Mouse (Mus musculus) kidney, postnatal 36 days (tissue): ENCODE results near the gene D16Ertd472e.
"Not testable (repeated sequence)": the region's sequence is repeated elsewhere in the genome, so short reads cannot be mapped to it uniquely, and the experiment has no call there.

Experiments used
- DNase-seq, 2 experiments: peaks; one replicate each; pipeline ENCODE4 v3.0.0; 2021 to 2022; ENCODE audit warnings: mixed read lengths in 2 of 2

D16Ertd472e gene

DNA sequence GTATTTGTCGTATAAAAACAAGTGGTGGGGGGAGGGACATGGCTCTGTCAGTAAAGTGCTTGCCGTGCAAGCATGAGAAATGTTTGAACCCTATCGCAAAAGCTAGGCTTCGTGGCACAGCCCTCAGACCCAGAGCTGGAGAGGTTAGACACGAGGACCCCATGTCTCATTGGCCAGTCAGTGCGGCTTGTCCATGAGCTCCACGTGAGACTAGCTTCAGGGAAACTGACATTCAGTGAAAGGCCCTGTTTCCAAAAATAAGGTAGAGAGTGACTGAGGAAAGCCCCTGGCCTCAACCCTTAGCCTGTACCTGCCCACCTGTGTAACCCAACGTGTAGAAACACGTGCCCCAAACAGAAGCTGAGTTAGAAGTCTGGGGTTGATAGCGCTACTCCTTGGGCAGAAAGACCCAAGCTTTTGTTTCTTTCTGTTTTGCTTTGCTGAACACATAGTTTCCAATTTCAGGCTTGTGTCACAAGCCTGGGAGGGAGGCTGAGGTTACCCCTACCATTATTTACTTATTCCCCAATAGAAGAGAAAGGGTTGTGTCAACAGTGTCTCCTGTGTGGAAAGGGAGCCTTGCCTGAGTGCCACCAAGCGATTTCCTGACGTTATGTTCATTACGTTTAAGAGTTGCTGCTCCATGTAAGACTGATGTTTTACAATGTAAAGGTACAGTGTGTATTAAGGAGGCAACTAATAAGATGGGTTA is 12.2 kb downstream of the D16Ertd472e start:
- no peak for DNase-seq

DNA sequence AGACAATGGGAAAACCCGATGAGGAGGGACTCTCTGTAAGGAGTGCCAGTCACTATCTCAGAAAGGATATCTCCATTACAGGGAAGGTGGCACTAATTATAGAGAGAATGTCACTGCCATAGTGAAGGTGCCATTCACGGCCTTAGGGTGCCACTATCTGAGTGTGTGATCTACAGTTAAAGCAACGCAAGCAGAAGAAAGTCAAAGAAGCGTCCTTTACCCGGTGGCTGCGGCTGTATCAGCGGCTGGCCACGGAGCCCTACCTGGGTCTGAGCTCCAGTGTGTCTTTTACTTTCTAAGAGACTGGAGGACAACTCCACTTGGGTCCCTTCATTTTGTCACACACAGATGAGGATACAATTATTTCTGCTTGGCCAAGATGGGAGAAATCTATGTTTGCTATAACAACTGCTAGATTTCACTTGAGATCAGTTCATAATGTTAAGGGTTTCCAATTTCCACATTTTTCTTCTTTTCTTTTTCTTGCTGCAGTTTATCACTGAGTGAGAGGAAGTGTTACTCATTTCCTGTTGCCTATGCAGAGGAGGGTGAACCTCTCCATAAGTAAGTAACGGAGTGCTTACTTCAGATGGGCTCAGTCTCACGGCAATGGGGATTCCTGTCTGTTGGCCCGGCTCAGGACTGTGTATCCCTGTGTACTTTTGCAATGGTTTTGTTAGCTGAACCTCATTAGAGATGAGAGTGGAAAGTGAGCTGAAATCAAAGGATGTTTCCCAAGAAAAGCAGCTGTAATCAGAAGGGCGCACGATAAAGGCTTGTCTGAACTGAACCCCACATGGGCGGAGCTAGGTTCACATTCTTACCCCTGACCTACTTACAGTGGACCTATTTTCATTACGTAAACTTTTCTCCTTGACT is 13.2 kb downstream of the D16Ertd472e start:
- no peak for DNase-seq

DNA sequence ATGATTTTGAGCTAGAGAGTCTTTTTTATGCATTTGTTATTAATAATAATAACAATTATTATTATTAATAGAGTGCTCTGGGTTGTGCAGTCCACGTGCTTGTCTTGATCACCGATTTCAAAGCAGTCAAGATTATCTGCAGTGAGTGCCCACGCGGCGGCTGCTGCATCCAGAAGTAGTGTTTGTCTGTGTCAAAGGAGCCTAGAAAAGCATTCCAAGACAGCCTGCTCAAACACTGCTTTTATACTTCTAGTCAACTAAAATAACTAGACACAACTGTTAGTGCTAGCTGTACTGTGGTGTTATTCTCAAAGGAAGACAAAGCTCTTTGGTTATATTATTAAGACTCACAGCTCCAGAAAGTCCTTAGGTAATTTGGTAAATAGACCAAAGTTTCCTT is 15.9 kb downstream of the D16Ertd472e start:
- no peak for DNase-seq

DNA sequence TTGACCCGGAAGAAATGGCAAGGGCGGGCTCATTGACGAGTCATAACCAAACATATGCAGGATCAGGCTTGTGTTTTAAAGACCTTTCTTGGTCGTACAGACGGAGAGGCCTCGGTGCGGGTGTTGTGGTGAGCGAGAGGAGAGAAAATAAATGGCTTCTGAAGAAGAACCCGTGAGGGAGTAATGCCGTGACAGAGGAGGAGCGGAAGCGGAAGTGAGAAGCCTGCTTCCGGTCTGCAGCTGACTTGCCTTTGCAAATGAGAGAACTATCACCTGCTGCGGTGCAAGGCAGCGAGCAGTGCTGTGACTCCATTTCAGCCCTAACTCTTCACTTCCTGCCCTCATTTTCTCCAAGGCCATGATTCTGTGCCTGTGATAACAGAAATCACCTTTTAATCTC is 16.4 kb downstream of the D16Ertd472e start:
- DNase-seq: no peak

DNA sequence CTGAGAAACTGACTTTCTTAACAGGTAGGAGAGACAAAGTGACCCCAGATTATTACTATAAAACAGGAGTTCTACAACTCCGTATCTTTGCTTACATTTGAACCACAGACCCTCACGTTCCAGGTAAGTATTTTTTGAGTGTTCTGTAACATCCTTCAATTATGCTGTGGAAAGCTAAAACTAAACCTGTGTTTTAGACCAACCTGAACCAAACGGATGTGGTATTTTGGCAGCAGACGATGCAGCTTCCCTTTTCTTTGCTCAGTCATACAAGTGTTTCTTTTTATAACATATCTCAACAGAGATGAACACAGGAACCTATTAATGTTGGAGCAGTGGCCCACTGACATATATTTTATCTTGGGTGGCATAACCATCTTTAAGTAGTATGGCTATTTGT is 18.9 kb downstream of the D16Ertd472e start:
- no peak for DNase-seq

DNA sequence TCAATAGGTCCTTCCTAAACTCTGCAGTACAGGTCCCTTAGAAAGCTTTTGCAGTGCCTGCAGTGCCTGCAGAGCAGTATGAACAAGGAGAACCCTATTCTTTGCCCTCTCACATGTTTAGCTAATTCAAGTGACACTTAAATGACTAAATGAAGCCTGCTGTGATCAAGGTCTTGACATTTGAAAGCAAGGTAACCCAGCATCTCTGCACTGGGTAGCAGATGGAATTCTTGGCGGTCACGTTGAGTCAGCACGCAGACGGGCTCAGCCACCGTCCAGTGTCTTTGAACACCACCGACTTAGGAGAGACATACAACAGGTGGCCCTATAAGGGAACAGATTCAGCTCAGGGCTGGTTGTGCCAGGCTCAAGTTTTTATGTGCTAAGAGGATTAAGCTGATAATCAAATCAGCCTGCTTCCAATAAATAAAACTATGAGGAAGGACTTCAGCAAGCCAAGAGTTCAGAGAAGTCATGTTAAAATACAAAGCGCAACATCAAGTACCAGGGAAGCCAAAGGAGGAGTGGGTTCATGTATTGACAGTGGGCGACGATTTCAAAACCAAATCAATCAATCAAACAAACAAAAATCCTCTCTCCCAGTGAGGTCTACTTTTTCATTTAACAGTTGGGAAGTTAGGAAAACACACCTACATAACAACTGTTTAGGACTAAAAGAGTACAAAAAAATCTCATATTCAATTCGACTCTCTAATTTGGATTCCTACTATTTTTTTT is 21.4 kb downstream of the D16Ertd472e start:
- no peak for DNase-seq

DNA sequence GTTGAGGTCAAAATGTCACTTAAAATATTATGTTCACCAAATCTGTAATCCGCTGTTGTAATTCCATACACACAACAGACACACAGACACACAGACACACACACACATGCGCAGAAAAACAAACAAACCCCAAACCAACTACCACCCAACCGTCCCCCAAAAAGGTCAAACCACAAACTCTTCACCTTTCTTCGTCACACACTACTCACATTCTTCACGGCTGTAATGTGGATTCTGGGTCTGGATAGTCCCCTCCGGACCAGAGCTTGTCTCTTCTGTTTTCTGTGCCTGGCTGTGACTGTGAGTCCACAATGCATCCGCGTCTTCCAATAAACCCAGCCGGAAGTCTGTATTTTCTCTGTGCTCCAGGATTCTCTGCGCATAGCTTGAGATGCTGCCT is 29.1 kb downstream of the D16Ertd472e start:
- no peak for DNase-seq

DNA sequence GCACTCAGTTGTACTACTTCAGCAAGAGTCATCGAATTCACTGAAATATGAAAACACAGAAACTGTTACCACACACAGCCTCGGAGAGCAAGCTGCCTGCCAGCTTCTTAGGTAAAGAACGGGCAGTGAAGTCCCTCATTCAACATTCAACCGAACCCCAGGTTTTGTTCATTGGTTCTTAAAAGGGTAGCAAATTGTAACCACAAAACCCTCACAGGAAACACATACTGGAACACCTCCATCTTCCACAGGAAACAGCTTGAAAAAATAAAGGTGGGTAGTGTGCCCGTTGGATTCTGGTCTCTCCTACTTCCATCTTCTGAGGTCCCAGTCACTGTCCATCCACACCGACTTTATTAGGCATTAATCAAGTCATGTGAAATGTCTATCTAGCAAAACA is 30.0 kb downstream of the D16Ertd472e start:
- no peak for DNase-seq

DNA sequence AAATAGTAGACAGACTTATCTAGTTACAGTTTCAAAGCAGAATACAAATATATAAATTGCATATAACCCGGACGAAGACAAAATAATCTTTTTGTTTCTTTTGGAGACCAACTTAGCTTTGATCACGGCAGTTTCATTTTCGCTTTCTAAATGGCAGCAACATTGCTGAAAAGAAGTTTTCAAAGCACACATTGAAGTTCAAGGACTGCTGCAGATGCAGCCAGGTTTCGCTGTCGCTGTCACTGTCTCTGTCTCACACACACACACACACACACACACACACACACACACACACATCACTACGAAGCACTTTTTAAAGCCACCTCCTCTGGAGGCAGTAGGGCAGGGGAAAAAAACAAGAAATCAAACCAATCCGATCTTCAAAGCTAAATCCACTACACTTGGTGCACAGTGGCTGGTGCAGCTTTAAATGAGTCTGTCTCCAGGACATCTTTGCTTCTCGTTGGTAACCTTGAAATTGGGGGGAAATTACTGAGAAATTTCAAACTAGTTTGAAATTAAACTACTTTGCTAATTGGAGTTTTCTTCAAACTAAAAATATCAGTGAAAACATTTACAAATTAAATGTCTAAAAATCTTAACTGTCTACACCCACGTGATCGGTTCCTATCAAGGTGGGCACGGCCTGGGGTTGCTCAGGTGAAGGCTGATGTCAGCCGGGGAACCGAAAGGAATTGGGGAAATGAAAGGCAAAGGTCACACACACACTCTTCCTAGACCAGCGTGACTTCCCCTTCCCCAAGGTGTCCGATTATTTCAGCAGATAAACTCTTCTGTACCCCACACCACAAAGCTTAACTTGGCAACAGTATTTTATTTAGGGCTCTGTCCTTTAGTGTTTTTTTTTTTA is 35.9 kb downstream of the D16Ertd472e start:
- DNase-seq: peak; percentile 4 to 7

DNA sequence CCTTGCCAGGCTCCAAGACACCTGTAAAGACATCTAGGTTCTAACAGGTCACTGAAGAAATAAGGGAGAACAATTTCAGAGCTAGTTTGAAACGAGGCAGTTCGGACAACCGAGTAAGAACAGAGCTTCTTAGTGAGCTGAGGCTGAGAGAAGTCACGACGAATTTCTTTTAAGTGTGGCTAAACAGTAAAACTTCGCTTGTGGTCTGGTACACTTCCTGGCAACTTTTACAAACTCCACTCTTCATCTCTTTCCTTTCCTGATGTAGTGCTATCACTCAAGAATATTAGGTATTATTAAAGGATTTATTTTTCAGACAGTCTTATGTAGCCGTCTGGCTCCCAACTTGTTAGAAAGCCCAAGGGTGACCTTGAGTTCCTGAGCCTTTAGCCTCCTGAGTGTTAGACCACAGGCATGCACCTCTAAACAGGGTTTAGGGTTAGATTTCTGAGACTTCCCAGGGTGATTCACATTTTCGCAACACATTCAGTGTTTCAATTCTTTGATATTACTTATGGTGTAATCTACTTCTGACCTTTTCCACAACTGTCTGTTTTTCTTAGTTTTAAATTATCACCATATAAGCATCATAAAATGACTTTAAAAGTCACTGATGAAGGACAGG is 38.6 kb downstream of the D16Ertd472e start:
- no peak for DNase-seq

DNA sequence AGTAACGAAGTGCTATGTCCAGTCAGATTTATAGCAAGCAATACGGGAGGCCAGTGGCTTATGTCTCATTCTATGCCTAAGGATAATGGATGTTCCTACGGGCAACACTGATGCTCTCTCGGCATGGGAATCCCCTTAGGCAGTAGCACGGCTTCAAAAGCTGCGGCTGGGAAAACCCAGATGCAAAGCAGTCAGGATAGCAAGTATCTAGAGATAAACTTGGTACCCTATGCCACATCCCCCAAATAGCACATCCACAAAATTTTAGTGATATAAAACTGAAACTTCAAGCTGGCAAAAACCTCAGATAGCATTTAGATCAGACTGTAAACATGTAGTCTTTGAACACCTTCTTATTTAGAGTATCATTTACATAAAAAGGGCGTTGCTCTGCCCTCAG is 39.2 kb downstream of the D16Ertd472e start:
- DNase-seq: no peak

DNA sequence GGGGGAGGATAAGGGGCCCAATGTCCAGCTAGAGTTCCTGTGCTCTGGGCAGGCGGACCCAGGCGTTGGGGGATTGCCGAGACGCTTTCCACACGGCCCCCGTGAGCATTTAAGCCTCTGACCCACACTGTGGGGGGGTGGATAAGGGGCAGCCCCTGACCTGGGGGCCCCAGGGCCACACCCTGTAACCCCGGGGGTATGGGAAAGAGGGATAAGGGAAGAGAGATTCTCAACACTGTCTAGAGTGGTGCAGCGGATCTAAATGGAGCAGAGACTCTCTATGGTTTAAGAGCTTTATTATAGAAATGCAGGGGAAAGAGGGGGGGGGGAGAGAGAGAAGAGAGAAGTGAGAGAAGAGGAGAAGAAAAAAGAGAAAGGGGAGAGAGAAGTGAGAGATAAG is 42.0 kb downstream of the D16Ertd472e start:
- no peak for DNase-seq

DNA sequence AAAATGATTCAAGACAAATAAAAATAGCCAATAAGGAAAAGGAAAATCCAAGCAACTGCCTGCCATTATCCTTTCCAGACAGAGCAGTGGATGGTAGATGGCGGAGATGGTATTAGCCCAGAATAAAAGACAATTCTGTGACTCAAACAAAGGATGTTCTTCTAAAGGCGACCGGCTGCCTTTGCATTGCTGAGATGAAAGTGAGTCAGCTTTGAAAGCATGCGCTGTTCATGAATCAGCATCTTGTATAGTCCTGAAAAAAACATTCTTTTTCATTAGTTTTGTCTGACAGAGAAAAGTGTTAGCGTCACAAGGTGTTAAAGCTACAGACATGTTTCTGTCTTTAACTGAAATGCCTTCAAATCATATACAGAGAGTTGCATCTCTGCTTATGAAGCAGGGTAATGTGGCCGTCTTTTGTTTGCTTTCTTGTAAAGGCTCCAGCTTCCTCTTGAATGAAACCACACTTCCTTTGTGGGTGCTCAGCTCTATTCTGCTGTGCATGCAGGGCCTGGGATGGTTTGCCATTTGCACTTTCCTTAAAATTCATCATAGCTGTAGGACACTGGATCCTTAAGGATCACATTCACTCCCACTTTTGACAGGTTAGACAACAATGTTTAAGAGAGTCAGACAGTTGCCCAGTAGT is 44.4 kb downstream of the D16Ertd472e start:
- DNase-seq: no peak

DNA sequence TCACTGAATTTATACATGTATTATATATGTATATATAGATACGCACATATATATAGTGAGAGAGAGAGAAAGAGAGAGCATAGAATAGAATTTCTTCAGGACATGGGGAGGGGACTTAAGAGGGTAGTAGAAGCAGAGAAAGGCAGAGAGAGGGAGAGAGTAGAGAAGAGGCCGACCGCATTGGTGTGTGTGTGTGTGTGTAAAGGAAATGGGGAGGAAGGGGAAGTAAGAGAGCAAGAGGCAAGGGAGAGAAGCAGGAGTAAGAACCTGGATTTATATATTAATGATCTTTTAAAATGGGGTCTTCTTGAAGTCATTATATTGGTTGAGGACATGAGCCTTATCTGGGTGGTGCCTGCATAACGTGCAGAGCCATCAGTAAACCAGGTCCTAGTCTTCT is 53.5 kb downstream of the D16Ertd472e start:
- DNase-seq: no peak

DNA sequence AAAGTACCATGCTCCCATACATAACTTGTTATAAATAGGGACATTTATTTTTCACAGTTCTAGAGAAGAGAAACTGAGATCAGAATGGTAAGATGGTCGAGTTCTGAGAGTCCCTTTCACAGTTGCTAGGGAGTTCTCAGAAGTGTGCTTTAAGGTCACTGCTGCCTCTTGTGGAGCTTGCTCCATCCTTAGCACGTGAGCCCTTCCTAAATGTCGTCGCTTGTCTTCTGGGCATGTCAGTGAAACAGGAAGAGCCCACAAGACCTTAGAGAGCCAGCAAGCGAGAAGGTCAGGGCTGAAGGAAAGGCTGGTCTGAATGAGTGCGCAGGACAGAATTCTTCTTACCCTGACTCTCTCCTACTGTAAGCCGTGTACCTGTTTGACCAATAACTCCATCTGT is 57.8 kb downstream of the D16Ertd472e start:
- DNase-seq: no peak

DNA sequence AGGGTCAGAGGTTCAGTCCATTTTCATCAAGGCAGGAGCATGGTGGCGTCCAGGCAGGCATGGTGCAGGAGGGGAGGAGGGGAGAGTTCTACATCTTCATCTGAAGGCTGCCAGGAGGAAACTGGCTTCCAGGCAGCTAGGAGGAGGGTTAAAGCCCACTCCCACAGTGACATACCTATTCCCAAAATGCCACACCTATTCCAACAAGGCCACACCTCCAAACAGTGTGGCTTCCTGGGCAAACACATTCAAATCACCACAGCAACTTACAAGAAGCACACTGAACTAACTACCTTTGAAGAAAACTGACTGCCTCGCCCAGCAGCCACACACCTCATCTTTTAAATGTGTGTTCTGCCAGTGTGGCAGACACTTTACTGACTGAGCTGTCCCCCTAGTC is 59.3 kb downstream of the D16Ertd472e start:
- DNase-seq: no peak

DNA sequence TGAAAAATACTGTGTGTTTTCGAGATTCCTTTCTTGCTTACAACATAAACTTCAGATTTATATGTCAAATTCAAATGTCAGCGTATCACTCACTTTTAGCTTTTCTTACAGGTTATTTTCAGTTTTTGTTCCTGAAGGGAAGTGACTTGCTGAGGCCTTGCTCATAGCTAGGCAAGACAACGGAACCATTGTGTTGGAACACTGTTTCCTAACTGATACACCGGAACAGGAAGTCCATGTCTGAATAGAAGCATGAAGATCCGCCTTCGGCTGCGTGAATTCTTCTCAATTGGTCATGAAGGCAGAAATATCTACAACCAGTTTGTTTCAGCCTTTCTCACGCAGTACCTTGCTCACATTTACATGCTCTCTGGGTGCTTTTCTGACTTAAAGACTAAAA is 65.0 kb downstream of the D16Ertd472e start:
- DNase-seq: no peak

DNA sequence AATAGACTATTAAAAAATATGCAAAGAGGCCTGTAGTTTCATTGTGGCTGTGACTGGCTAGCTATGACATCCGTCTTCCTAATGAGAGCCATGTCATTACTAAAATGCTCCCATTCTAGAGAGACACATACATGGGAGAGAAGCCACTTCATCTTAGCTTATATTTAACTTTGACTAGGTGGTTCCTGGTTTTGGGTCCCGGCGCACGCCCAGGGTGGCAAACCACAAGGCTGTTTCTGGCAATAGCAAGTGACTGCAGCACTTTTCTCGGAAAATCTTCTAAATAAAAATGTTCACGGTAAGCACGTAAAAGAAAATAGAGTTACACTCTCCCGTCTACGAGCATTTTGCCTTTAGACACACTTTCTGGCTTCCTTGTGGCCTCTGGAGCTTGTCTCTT is 74.0 kb downstream of the D16Ertd472e start:
- DNase-seq: no peak

DNA sequence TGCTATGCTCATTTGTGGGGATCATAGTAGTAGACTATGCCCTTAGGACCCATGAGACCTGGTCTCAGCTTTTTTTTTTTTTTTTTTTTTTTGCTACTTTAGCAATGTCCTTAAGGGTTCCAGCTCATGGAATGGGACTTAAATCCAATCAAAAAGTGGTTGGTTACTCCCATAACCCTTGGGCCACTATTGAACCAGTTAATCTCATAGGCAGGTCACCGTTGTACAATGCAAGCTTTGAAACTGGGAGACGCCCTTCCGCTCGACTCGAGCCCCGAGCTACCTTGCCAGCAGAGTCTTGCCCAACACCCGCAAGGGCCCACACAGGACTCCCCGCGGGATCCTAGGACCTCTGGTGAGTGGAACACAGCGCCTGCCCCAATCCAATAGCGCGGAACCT is 83.8 kb downstream of the D16Ertd472e start:
- DNase-seq: not testable (repeated sequence)

DNA sequence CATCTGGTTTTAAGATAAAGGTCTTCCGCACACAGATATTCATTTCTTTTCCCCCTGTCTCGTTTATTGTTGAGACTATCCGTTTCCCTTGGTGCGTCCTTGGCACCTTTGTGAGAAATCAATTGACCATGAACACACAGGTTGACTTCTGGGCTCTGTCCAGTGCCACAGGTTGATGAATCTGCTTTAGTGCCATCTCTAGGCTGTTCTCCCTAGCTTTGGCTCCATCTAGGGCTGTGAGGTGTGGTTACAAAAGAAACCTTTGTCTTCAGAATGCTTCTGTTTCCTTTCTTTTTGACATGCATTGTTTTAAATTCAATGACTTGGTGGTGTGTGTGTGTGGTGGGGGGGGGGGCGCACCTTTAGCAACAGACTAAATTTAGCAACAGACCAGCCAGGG is 85.7 kb downstream of the D16Ertd472e start:
- DNase-seq: no peak
